Comparison of ENCODE assay signal across 17 mouse cellular contexts in the genomic region with DNA sequence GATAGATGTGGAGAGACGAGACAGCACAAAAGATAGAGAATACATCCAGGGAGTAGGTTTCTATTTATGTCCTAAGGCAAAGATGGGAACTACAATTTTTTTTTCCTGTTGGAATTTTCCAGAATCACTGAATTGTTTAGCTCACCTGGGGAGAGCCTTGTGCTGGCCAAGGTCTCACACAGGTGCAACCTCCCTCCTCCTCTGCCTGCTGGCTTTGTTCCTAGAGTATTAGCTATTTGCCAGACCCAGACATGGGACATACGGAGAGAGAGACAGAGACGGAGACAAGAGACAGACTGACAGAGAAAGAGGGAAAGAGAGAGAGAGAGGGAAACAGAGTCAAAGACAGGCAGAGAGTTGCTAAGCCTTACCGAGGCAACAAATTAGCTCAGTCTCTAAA. TPM values are rescaled to one million over a fixed set of nuclear protein-coding genes. Genes with fewer than 3 reads are reported as not detected.
DNase-seq lines count a peak whose midpoint lies in the region; TF ChIP-seq lines count a peak whose summit lies in the region.
"Had no signal": no experiment of that assay in that cellular context is flagged by ENCODE, and none has a peak within 500 bp of the region (broad histone marks: within the 10 kb centered on the region; RNA-seq: fewer than 3 reads in every experiment).

No protein-coding gene starts in this region.

- TF ChIP-seq CTCF in layer of hippocampus, adult 2 months (conservative IDR thresholded peaks at IDR 0.05), result no peak

- H3K9me3 ChIP-seq in forebrain, embryonic 10.5 days, result no peaks in the 10 kb centered on the region
- H3K9me3 ChIP-seq: embryonic facial prominence, embryonic 13.5 days; forebrain, embryonic 13.5 days; heart, embryonic 15.5 days; hindbrain, embryonic 13.5 days had no signal

- peak; percentile 89 for DNase-seq in brain, adult 2 months (ENCODE audit: low read depth, low spot score)
- DNase-seq in cerebellum, adult 18-20 months, result peak; percentile 69 to 83
- DNase-seq in cerebellum, adult 9-11 months, result peak; percentile 92
- peak; percentile 61 to 70 for DNase-seq in cerebellum, postnatal 36 days
- DNase-seq in kidney, postnatal 25 days, result no peak
- DNase-seq in forebrain, embryonic 10.5 days (ENCODE audit: extremely low spot score, low spot score), result no peak
- DNase-seq in layer of hippocampus, adult 2 months (ENCODE audit: low spot score in 2 of 2), result no peak
- DNase-seq: adrenal gland, postnatal 10 days; gastrocnemius, postnatal 10 days; heart, adult 18-20 months; heart, postnatal 14 days; kidney, adult 11 months had no signal

- H3K4me1 ChIP-seq in forebrain, embryonic 10.5 days, result peaks cover 12% of the 10 kb centered on the region
- H3K4me1 ChIP-seq: embryonic facial prominence, embryonic 13.5 days; heart, embryonic 15.5 days; hindbrain, embryonic 13.5 days had no signal

- no peak overlapping the region for H3K4me3 ChIP-seq in forebrain, embryonic 10.5 days
- no peak overlapping the region for H3K4me3 ChIP-seq in layer of hippocampus, adult 2 months
- H3K4me3 ChIP-seq: embryonic facial prominence, embryonic 13.5 days; forebrain, embryonic 13.5 days; heart, embryonic 15.5 days; hindbrain, embryonic 13.5 days had no signal

- no peaks in the 10 kb centered on the region for H3K36me3 ChIP-seq in forebrain, embryonic 10.5 days (replicated peaks)
- H3K36me3 ChIP-seq: embryonic facial prominence, embryonic 13.5 days; heart, embryonic 15.5 days; hindbrain, embryonic 13.5 days had no signal

- 0 out of 2 replicates have a peak, but pooled peaks cover 6% of the 10 kb centered on the region for H3K27me3 ChIP-seq in forebrain, embryonic 10.5 days (ENCODE audit: poor library complexity, severe bottlenecking)
- H3K27me3 ChIP-seq: embryonic facial prominence, embryonic 13.5 days; forebrain, embryonic 13.5 days; heart, embryonic 15.5 days; hindbrain, embryonic 13.5 days had no signal

- WGBS in forebrain, embryonic 10.5 days, result 89% methylated on average over 4 of the region's 4 CpGs

- no peak overlapping the region for H3K27ac ChIP-seq in forebrain, embryonic 10.5 days
- H3K27ac ChIP-seq in layer of hippocampus, adult 2 months, result no peak overlapping the region
- H3K27ac ChIP-seq: embryonic facial prominence, embryonic 13.5 days; forebrain, embryonic 13.5 days; heart, embryonic 15.5 days; hindbrain, embryonic 13.5 days; hindbrain, postnatal 0 days had no signal

RNA-seq across cellular contexts. Expression of gene Slc16a6, which starts 52.2 kb away (rescaled TPM):
- 6.5 and 6.8 TPM in 2 replicates for polyA plus RNA-seq in forebrain, embryonic 10.5 days (2016; fragmentation: Nextera tagmentation; extraction: Ambion mirVana)
- total RNA-seq in layer of hippocampus, adult 2 months (2021), result 1 to 10 TPM; 7.2 to 8.1 TPM

RNA-seq across cellular contexts. Expression of gene Arsg, which starts 52.4 kb away (rescaled TPM):
- 2.2 and 2.8 TPM in 2 replicates for polyA plus RNA-seq in forebrain, embryonic 10.5 days (2016; fragmentation: Nextera tagmentation; extraction: Ambion mirVana)
- total RNA-seq in layer of hippocampus, adult 2 months (2021), result 10 to 100 TPM; 11.7 to 13.9 TPM

Comparison
In these comparisons a context has a peak if more than half of its experiments do, and no peak if none do; other contexts are left out.
1. DNase-seq: peak in brain, adult 2 months (single experiment), cerebellum, adult 18-20 months (2 of 2), cerebellum, adult 9-11 months (single experiment) and cerebellum, postnatal 36 days (2 of 2); none in kidney, postnatal 25 days (0 of 2), forebrain, embryonic 10.5 days (single experiment) and layer of hippocampus, adult 2 months (0 of 2).